Mouse (Mus musculus): Measurements from ENCODE around the gene Malrd1. TPM values are rescaled to one million over a fixed set of nuclear protein-coding genes. Genes with fewer than 3 reads are reported as not detected.

Gene Malrd1
- polyA plus RNA-seq (2014; fragmentation: Nextera tagmentation; extraction: Ambion mirVana) = 0.03 and 0.04 TPM in 2 replicates

DNA sequence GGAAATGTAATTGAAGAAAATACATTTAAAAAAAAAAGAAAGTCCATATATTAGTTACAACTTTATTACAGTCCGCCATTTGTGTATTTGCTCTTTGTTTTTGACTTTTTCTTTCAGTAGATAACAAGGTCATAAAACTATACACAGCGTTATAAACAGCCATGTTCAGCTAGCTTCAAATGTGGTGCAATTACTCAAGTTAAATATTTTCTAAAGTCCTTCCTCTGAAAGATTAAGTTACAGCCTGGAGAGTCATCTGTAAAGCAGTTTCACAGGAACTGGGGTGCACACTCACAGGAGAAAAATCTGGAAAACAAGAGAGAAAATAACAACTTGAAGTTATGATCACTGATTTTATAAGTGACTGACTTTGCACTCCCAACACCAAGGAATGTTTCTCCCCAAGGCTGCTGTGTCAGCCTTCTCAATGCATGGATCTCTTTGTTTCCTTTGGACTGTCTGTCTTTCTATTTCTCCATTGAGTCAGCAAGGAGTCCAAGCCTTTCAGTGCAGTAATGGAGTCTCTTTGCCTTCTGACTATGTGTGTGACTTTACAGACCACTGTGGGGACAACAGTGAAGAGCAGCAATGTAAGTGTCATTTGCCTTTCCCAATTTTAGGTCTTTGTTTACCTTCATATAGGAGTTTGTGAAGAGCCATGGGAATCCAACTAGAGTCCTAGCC, at the start of gene Malrd1:
Gene Malrd1 (plus strand): TSS at position 239 of the 684 bp plus-strand sequence.
- no peak for DNase-seq (ENCODE audit: low spot score)
- WGBS = 87% methylated on average over 2 of the region's 2 CpGs

DNA sequence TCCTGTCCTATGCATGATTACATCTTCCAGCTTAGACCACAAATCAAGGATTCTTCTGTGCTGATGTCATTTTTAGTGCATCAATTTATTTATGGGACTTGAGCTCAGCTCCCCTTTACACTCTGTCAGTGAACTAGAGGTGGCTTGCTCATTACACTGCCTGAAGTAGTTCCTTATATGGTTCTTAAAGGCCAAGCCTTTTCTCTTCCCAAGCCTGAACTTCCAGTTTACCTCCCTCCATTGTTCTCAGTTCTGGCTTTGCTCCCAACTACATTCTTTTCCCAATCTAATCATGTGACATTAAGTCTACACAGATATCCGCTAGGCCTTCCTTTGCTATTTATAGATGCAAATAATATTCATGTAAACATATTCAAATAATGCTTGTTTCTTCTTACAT, 12.4 kb downstream of the Malrd1 start:
- H3K4me1 ChIP-seq (replicated peaks; ENCODE audit: control insufficient read depth, insufficient read depth, low read length) = no peaks in the 10 kb centered on the region
- no peak overlapping the region for H3K9ac ChIP-seq (ENCODE audit: low read depth, low read length)
- H3K4me3 ChIP-seq (ENCODE audit: low read depth, low read length) = no peak overlapping the region
- H3K36me3 ChIP-seq (ENCODE audit: control insufficient read depth, insufficient read depth, low read length) = no peaks in the 10 kb centered on the region
- no peaks in the 10 kb centered on the region for H3K9me3 ChIP-seq (ENCODE audit: control insufficient read depth, low read length)
- no peaks in the 10 kb centered on the region for H3K27me3 ChIP-seq (ENCODE audit: control insufficient read depth, insufficient read depth, low read length)
- WGBS = 80% methylated on average over 1 of the region's 1 CpGs
- no peak overlapping the region for H3K4me2 ChIP-seq (replicated peaks; ENCODE audit: low read depth, low read length)
- H3K27ac ChIP-seq (ENCODE audit: low read depth, low read length) = no peak overlapping the region
- ATAC-seq (ENCODE audit: low FRiP score) = no peak
- no peak for DNase-seq (ENCODE audit: low spot score)

More for the DNA sequence above, at the start of gene Malrd1:
- no peak within 1 kb of the TSS for H3K4me3 ChIP-seq (ENCODE audit: low read depth, low read length)
- H3K4me2 ChIP-seq (replicated peaks; ENCODE audit: low read depth, low read length) = no peak within 1 kb of the TSS
- no peaks in the 10 kb centered on the region for H3K36me3 ChIP-seq (ENCODE audit: control insufficient read depth, insufficient read depth, low read length)
- H3K9me3 ChIP-seq (ENCODE audit: control insufficient read depth, low read length) = no peaks in the 10 kb centered on the region
- H3K27ac ChIP-seq (ENCODE audit: low read depth, low read length) = no peak within 1 kb of the TSS
- no peaks in the 10 kb centered on the region for H3K4me1 ChIP-seq (replicated peaks; ENCODE audit: control insufficient read depth, insufficient read depth, low read length)
- no peak within 1 kb of the TSS for H3K9ac ChIP-seq (ENCODE audit: low read depth, low read length)
- no peaks in the 10 kb centered on the region for H3K27me3 ChIP-seq (ENCODE audit: control insufficient read depth, insufficient read depth, low read length)
- ATAC-seq (ENCODE audit: low FRiP score) = no peak

DNA sequence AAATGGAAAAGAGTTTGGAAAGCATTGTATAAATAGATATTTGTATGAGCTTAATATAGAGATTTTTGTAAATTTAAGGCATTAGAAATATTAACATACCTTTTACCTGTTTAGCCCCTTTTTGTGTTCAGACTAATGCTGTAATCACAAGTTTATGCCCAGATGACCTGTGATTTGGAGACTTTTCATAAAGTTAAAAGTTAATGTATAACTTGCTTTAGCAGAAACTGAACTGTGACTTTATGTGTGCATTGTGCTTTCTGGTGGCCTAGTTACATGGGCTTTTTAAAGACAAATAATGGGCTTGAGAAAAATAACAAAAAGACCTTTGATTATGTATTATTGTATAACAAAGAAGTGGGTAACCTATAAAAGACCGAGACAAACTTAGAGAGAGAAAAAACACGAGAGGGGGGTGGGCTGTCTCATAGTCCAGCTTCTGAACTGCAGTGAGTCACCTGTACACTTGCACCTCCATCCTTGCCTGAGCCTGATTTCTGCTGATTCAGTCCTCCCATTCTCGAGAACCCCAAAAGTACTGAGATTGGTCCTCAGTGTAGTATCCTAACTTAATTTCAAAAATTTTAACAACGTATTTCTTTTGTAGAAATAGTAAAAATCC, 87.2 kb downstream of the Malrd1 start:
- Histone ChIP-seq H3K4me2 (replicated peaks; ENCODE audit: low read depth, low read length) (no peak overlapping the region), H3K27me3 (ENCODE audit: control insufficient read depth, insufficient read depth, low read length) (no peaks in the 10 kb centered on the region), H3K4me3 (ENCODE audit: low read depth, low read length) (no peak overlapping the region), H3K36me3 (ENCODE audit: control insufficient read depth, insufficient read depth, low read length) (no peaks in the 10 kb centered on the region), H3K4me1 (replicated peaks; ENCODE audit: control insufficient read depth, insufficient read depth, low read length) (no peaks in the 10 kb centered on the region), H3K27ac (ENCODE audit: low read depth, low read length) (no peak overlapping the region), H3K9ac (ENCODE audit: low read depth, low read length) (no peak overlapping the region), H3K9me3 (ENCODE audit: control insufficient read depth, low read length) (no peaks in the 10 kb centered on the region)
- ATAC-seq (ENCODE audit: low FRiP score) = no peak
- 79% methylated on average over 4 of the region's 4 CpGs for WGBS
- DNase-seq (ENCODE audit: low spot score) = no peak

DNA sequence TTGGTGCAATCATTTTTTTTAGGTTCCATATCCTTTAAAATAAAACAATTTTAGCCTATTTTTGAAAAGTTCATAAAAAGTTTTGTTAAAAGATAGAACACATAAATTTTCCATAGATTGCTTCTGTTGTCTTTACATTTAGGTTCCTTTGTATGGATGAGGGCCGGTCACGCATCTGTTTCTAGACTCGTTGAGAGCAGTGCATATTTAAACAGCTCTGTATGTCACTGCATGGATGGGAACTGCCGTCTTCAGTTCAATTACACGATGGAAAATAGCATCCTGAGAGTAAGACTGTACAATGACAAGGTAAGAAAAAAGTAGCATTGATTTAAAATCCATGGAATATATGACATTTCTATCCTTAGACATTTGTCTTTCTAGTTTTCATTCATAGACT, 87.7 kb downstream of the Malrd1 start:
- Histone ChIP-seq H3K27me3 (ENCODE audit: control insufficient read depth, insufficient read depth, low read length) (no peaks in the 10 kb centered on the region), H3K4me3 (ENCODE audit: low read depth, low read length) (no peak overlapping the region), H3K9ac (ENCODE audit: low read depth, low read length) (no peak overlapping the region), H3K4me1 (replicated peaks; ENCODE audit: control insufficient read depth, insufficient read depth, low read length) (no peaks in the 10 kb centered on the region), H3K27ac (ENCODE audit: low read depth, low read length) (no peak overlapping the region), H3K9me3 (ENCODE audit: control insufficient read depth, low read length) (no peaks in the 10 kb centered on the region), H3K4me2 (replicated peaks; ENCODE audit: low read depth, low read length) (no peak overlapping the region), H3K36me3 (ENCODE audit: control insufficient read depth, insufficient read depth, low read length) (no peaks in the 10 kb centered on the region)
- ATAC-seq (ENCODE audit: low FRiP score) (no peak), DNase-seq (ENCODE audit: low spot score) (no peak)
- 83% methylated on average over 5 of the region's 5 CpGs for WGBS

DNA sequence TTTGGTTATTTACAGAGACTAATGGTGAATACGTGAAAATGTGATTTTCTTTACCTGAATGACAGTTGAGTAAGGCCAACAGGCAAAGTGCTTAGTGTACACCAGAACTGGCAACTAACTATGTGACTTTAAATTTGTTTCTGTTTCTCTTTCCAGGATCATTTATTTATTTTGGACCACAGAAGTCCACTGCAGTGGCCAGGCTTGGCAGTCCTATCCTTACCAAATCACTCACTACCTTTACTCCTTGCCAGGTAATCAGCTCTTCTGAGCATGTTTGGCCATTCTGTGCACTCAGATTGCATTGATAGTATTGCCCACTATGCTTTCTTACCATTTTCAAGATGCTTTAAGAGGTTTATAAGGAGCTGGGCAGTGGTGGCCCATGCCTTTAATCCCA, 109.5 kb downstream of the Malrd1 start:
- Histone ChIP-seq H3K9ac (ENCODE audit: low read depth, low read length) (no peak overlapping the region), H3K27ac (ENCODE audit: low read depth, low read length) (no peak overlapping the region), H3K27me3 (ENCODE audit: control insufficient read depth, insufficient read depth, low read length) (no peaks in the 10 kb centered on the region), H3K4me2 (replicated peaks; ENCODE audit: low read depth, low read length) (no peak overlapping the region), H3K36me3 (ENCODE audit: control insufficient read depth, insufficient read depth, low read length) (no peaks in the 10 kb centered on the region), H3K4me1 (replicated peaks; ENCODE audit: control insufficient read depth, insufficient read depth, low read length) (no peaks in the 10 kb centered on the region), H3K4me3 (ENCODE audit: low read depth, low read length) (no peak overlapping the region), H3K9me3 (ENCODE audit: control insufficient read depth, low read length) (no peaks in the 10 kb centered on the region)
- no peak for ATAC-seq (ENCODE audit: low FRiP score)
- 81% methylated on average over 1 of the region's 1 CpGs for WGBS
- no peak for DNase-seq (ENCODE audit: low spot score)

DNA sequence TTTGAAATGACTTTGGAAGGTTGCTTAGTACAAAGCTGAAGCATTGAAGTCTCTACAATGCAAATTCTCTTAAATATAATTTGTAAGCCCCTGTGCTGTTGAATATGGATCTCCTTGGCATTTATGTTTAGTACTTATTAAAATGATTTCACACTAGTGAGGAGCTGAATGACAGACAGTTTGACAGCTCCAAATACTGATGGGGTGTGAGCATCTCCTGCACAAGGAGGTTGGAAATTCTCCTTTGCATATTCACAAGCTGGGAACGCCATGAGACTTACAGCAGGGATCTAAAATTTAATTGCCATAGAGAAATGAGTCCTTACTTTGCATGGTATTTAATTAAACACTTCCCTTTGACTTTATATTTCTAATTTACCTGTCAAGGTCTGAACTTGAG, 117.6 kb downstream of the Malrd1 start:
- WGBS = 74% methylated on average over 1 of the region's 1 CpGs
- ATAC-seq (ENCODE audit: low FRiP score) (no peak), DNase-seq (ENCODE audit: low spot score) (no peak)
- Histone ChIP-seq H3K36me3 (ENCODE audit: control insufficient read depth, insufficient read depth, low read length) (no peaks in the 10 kb centered on the region), H3K9ac (ENCODE audit: low read depth, low read length) (no peak overlapping the region), H3K4me2 (replicated peaks; ENCODE audit: low read depth, low read length) (no peak overlapping the region), H3K9me3 (ENCODE audit: control insufficient read depth, low read length) (no peaks in the 10 kb centered on the region), H3K27ac (ENCODE audit: low read depth, low read length) (no peak overlapping the region), H3K4me1 (replicated peaks; ENCODE audit: control insufficient read depth, insufficient read depth, low read length) (no peaks in the 10 kb centered on the region), H3K4me3 (ENCODE audit: low read depth, low read length) (no peak overlapping the region), H3K27me3 (ENCODE audit: control insufficient read depth, insufficient read depth, low read length) (no peaks in the 10 kb centered on the region)

DNA sequence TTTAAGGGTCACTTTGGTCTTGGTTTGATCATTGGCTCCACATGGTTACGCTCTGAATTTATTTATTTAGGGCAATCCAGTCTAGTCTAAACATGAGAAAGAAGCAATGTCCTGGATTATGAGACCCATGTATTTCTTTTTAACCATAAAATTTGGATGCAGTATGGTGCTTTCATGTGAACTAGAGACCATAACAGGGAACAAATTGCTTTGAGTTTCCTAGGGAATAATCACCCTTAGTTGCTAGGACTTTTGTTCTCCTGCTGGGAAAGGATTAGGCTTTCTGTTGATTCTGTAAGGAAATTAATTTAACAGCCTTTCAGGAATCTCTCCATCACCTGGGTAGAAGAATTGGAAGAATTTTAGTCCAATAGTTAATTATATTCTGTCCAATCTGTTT, 130.1 kb downstream of the Malrd1 start:
- no peaks in the 10 kb centered on the region for H3K36me3 ChIP-seq (ENCODE audit: control insufficient read depth, insufficient read depth, low read length)
- no peak overlapping the region for H3K9ac ChIP-seq (ENCODE audit: low read depth, low read length)
- no peaks in the 10 kb centered on the region for H3K4me1 ChIP-seq (replicated peaks; ENCODE audit: control insufficient read depth, insufficient read depth, low read length)
- H3K27me3 ChIP-seq (ENCODE audit: control insufficient read depth, insufficient read depth, low read length) = no peaks in the 10 kb centered on the region
- ATAC-seq (ENCODE audit: low FRiP score) (no peak), DNase-seq (ENCODE audit: low spot score) (no peak)
- no peak overlapping the region for H3K4me3 ChIP-seq (ENCODE audit: low read depth, low read length)
- WGBS = 73% methylated on average over 1 of the region's 1 CpGs
- no peak overlapping the region for H3K4me2 ChIP-seq (replicated peaks; ENCODE audit: low read depth, low read length)
- H3K27ac ChIP-seq (ENCODE audit: low read depth, low read length) = no peak overlapping the region
- H3K9me3 ChIP-seq (ENCODE audit: control insufficient read depth, low read length) = no peaks in the 10 kb centered on the region

DNA sequence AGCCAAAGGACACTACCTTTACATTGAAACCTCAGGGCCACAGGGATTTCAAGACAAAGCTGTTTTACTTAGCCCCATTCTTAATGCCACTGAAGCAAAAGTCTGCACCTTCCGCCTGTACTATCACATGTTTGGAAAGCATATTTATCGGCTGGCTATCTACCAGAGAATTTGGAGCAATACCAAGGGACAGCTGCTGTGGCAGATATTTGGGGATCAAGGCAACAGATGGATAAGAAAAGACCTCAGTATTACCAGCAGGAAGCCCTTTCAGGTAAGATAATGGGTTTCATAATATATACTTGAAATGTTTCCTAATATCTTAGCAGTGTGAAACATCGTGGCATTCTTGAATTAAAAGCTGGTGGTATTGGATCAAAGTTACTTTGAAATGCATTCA, 176.7 kb downstream of the Malrd1 start:
- H3K27ac ChIP-seq (ENCODE audit: low read depth, low read length) = no peak overlapping the region
- 86% methylated on average over 3 of the region's 3 CpGs for WGBS
- no peaks in the 10 kb centered on the region for H3K4me1 ChIP-seq (replicated peaks; ENCODE audit: control insufficient read depth, insufficient read depth, low read length)
- no peaks in the 10 kb centered on the region for H3K9me3 ChIP-seq (ENCODE audit: control insufficient read depth, low read length)
- ATAC-seq (ENCODE audit: low FRiP score) = no peak
- H3K4me3 ChIP-seq (ENCODE audit: low read depth, low read length) = no peak overlapping the region
- no peaks in the 10 kb centered on the region for H3K36me3 ChIP-seq (ENCODE audit: control insufficient read depth, insufficient read depth, low read length)
- H3K4me2 ChIP-seq (replicated peaks; ENCODE audit: low read depth, low read length) = no peak overlapping the region
- no peak overlapping the region for H3K9ac ChIP-seq (ENCODE audit: low read depth, low read length)
- no peaks in the 10 kb centered on the region for H3K27me3 ChIP-seq (ENCODE audit: control insufficient read depth, insufficient read depth, low read length)
- DNase-seq (ENCODE audit: low spot score) = no peak

DNA sequence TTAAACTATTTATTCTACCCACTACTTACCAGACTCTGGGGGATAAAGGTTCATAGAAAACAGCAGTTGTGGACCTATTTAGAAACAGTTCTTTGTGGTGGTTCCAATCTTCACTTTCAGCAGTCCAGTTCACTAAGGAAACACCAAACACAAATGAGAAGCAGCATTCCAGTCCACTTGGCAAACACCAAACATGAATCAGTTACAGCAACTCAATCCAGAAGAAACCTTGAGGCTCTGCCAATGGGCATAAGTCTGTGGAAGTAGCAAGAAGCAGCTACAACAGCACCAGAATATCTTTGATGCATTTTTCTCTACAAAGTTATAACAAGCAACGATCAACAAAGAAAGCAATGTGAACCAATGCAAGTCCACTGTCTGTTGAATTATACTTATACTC, 214.7 kb downstream of the Malrd1 start:
- H3K4me3 ChIP-seq (ENCODE audit: low read depth, low read length) = no peak overlapping the region
- 89% methylated on average over 1 of the region's 1 CpGs for WGBS
- H3K27ac ChIP-seq (ENCODE audit: low read depth, low read length) = no peak overlapping the region
- ATAC-seq (ENCODE audit: low FRiP score) (no peak), DNase-seq (ENCODE audit: low spot score) (no peak)
- no peaks in the 10 kb centered on the region for H3K9me3 ChIP-seq (ENCODE audit: control insufficient read depth, low read length)
- no peaks in the 10 kb centered on the region for H3K36me3 ChIP-seq (ENCODE audit: control insufficient read depth, insufficient read depth, low read length)
- no peaks in the 10 kb centered on the region for H3K4me1 ChIP-seq (replicated peaks; ENCODE audit: control insufficient read depth, insufficient read depth, low read length)
- no peaks in the 10 kb centered on the region for H3K27me3 ChIP-seq (ENCODE audit: control insufficient read depth, insufficient read depth, low read length)
- H3K9ac ChIP-seq (ENCODE audit: low read depth, low read length) = no peak overlapping the region
- no peak overlapping the region for H3K4me2 ChIP-seq (replicated peaks; ENCODE audit: low read depth, low read length)

Measured in hindbrain, embryonic 11.5 days (tissue).